Mouse (Mus musculus): ENCODE data around the gene Srpk2.
"Not testable (repeated sequence)": the region's sequence is repeated elsewhere in the genome, so short reads cannot be mapped to it uniquely, and the experiment has no call there.

The Srpk2 gene

DNA sequence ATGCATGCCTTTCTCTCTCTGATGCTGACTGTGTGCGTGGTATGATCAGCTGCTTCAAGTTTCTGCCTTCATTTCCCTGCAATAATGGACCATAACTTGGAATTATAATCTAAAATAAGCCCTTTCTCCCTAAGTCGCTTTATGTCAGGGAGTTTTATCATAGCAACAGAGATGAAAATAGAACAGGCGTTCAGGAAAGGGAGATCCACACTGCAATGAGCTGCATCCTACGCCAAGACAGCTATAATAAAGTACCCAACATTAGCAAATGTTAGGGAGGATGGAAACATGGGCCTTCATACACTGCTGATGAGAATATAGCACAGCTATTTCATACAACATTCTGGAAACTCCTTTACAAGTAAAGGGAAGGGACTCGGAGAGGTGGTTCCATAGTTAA, 116.2 kb downstream of the Srpk2 start:
- DNase-seq (ENCODE audit: low read depth, low spot score), result no peak

DNA sequence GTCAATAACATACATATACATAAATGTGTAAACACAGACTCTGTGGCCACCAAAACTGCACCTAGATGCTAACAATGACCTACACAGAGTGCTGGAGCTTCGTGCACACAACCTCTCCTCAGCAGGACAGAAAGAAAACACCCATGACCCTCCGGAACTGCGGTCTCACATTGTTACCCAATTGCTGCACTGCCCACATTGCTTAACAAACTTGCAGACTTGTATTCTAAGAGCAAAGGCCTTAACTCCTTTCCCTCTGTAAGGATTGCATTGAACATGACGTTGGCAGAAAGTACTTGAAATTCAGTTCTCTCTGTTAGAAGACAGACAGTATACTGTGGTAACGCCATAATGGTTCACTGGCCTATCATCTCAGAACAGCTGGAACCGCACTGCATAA, 118.0 kb downstream of the Srpk2 start:
- no peak for DNase-seq (ENCODE audit: low read depth, low spot score)

DNA sequence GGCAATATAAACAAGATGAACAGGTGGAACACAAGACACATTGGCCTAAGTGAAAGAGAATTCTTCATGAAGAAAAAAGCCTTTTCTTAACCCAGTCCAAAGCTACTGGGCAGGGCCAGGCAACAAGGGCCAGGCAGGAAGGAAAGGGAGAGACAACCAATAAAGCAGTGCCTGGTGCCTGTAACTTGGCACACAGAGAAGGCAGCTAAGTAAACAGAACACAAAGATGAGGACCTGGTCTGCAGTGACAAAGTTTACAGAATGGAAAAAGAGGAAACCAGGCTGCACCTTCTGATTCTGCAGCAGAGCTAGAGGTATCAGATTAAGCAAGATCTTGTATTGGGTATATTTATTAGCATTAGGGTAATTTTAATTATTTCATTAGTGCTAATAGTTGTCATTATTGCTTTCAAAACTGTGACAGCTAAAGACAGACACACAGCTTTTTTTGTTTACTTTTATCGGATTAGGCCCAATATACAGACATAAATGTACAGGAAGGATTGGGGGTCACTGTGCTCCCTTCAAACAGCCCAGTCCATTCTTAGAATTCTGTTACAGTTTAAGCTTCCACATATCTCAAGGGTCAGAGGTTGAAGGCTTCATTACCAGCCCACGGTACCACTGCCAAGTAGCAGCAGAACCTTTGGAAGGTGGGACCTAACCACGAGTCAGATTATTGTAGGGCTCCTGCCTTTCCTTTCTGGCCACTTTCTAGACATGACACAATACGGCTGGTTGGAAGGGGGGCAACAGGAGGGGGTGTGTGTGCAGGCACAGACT, 121.9 kb downstream of the Srpk2 start:
- no peak for DNase-seq (ENCODE audit: low read depth, low spot score)

DNA sequence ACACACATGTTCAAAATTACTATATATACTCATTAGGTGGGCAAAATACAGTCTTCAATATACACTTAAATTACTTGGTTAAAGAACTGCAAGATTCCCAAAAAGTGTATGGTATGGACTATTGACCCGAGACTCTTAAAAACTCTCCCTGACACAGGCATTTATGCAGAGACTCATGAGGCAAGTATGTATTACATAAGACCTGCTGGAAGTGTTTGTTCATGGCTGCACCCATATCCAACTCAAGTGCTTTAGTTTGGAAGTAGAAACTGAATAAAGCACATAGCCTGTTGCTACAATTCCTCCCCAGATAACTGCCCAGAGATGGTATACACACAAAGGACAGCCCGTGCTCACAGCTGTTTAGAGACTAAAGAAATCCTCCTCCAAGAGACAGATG, 123.2 kb downstream of the Srpk2 start:
- no peak for DNase-seq (ENCODE audit: low read depth, low spot score)

DNA sequence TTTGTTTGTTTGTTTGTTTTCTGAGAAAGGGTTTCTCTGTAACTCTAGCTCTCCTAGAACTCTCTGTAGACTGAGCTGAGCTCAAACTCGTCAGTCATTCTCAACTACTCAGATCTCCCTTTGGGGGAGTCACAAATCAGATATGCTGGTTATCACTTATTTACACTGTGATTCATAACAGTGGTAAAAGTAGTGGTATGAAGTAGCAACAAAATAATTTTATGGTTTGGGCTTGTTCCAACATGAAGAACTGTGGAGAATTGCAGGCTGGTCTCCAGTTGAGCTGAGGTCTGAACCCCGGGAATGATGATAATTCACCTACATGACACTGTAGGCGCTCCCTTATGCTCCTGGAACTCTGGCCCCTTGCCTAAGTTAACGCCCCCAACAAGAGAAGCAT, 124.2 kb downstream of the Srpk2 start:
- no peak for DNase-seq (ENCODE audit: low read depth, low spot score)

DNA sequence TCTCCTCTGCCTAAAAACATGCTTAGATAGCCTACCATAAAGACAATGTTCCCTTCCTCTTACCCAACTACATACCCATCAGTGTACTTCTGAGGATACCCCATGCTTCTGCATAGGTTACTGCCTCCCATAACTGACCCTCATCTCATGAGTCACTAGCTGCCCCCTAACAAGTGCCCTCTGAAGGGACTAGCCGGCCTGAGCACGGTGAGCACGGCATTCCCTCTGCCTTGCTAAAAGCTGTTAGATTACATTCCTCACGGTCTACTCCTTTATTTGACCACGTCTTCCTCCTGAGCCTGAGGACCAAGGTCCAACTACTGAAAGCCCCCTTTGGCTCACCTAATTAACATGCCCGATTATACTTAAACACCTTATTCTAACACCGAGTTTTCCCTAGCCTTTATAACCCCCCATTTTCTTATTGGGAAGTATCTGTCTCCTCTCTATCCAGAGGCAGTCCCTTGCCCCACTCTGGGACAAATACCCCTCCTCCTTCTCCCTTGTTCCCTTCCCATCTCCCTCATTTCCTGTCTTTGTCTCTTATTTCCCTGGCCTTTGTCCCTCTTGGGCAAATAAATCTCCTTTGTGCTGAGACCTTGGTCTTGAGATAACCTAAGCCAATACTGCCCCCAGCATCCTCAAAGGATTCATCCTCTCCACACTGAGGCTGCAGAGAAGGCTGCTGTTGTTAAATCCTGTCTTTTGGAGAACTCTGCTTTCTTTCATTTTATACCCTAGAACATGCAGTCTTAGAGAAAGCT, 128.2 kb downstream of the Srpk2 start:
- DNase-seq (ENCODE audit: low read depth, low spot score), result no peak

DNA sequence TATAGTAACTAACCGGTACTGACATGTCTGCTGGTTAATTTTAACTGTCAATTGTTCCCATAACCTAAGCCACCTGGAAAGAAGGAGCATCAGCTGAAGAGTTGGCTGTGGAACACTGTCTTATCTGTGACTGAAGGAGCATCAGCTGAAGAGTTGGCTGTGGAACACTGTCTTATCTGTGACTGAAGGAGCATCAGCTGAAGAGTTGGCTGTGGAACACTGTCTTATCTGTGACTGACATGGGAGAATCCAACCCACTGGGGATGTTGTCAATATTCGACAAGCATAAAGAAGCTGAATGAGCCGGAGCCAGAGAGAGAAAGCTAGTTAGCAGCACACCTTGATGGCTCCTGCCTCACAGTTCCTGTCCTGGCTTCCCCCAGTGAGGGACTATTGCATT, 131.1 kb downstream of the Srpk2 start:
- not testable (repeated sequence) for DNase-seq (ENCODE audit: low read depth, low spot score)

DNA sequence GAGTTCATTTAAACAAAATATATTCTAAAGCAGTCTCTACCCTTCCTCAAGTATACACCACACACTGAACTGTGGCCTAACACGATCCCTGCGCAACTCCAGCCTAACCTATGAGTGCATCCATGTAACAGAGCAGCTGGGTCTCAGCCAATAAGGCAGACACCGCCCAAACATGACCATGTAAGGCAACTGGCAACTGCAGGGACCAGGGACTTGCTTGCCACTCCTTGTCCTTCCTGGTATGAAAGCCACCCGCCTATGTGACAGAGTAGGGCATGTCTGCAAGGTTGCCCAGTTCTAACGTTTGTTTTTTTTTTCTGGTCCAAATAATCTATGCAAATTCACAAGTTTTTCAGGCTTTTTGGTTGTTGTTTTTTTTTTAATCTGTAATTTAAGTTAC, 132.7 kb downstream of the Srpk2 start:
- DNase-seq (ENCODE audit: low read depth, low spot score), result peak; percentile 18

DNA sequence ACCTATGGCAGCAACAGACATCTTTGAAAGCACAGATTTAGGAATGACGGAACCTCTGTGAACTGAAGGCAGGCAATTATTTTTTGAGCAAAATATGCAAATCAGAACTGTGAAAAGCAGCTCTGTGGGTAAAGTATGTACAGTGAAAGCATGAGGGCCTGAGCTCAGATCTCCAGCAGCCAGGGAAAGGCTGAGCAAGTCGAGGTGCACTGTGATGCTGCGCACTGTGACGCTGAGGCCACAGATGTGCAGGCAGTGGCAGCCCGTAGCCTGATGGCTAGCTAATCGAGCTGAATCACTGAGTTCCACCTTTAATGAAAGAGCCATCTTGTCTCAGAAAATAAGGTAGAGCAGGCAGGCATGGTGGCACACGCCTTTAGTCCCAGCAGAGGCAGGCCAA, 148.7 kb downstream of the Srpk2 start:
- no peak for DNase-seq (ENCODE audit: low read depth, low spot score)

DNA sequence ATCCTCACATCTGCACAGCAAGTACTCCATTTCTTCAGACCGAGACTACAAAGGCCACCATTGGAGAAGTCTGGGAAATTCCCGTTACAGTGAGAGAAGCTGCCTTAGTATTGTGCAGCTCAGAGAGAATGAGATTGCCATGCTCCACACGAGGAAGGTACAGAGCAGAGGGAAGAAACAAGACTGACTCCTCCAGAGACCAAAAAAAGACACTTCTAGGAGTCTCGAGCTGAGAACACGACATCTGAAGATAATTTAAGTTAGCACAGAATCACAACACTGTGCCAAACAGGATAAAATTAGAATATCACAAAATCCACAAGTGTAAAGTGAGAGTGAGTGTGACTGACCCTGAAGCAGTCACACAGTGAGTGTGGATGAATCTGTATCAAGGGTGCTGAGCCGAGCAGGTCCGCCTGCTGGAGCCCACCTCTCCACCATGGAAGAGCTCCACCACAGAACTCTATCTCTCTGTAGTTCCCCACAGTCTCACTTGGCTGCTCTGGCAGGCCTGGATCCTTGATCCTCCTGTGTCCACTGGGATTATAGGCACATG, 152.8 kb downstream of the Srpk2 start:
- DNase-seq (ENCODE audit: low read depth, low spot score), result no peak

DNA sequence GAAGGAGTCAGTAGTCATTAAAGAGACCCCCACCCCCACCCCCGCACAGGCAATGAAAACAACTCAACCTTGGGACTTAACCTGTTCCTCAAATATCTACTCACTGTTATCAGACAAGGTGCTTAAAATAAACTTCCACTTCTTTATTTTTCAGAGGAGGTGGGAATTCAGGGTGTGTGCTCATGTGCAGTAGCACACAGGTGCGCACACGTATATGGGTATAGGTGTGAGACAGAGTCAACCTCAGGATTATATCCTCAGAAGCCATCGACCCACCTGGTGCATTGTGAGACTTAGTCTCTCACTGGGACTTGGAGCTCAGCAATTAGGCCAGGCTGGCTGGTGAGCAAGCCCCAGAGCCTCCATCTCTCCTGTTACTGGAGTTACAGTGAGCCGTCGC, 153.3 kb downstream of the Srpk2 start:
- DNase-seq (ENCODE audit: low read depth, low spot score), result no peak

DNA sequence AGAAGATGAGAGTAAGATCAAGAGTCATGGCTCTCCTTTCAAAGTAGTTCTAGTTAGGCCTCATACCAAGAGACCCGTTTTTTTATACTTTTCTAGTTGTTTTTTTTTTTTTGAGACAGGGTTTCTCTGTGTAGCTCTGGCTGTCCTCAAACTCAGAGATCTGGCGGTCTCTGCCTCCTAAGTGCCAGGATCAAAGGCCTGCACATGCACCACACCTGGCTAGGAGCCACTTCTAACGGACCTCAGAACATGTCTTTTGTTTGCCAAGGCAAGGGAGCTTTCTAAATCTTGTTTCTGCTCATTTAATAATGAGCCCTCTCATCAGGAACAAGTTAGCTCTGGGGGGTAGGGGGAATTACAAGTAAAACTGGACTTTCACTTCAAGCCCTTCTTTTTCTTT, 159.8 kb downstream of the Srpk2 start:
- no peak for DNase-seq (ENCODE audit: low read depth, low spot score)

DNA sequence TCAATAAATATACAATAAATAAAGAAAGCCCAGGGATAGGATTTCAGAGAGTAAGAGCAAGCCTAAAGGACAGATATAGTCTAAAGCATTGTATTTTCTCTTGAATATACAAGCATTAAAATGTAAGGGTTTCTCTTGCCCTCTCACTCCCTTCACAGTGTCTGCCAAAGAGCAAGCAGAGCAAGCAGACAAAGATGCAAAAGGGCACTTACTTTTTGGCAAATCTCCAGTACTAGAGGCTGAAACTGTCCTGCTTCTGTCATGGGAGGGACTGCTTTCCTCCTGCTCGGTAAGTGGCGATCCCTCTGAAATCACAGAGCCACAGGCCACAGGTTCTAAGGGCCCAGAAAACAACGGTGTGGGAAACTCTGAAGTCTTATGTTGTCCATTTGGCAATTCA, 160.5 kb downstream of the Srpk2 start:
- no peak for DNase-seq (ENCODE audit: low read depth, low spot score)

DNA sequence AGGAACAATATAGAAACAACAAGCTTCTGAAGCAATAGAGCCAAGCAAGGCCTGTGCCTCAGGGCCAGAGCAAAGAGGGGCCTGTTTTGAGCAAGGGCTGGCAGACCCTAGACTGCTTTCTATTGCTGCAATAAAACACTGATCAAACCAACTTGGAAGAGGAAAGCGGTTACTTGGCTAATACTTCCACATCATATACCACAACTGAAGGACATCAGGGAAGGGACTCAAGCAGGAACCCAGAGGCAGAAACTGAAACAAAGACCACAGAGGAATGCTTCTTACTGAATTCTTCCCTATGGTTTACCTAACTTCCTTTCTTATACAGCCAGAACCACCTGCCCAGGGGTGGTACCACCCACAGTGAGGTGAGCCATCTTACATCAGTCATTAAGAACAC, 162.8 kb downstream of the Srpk2 start:
- DNase-seq (ENCODE audit: low read depth, low spot score), result no peak

DNA sequence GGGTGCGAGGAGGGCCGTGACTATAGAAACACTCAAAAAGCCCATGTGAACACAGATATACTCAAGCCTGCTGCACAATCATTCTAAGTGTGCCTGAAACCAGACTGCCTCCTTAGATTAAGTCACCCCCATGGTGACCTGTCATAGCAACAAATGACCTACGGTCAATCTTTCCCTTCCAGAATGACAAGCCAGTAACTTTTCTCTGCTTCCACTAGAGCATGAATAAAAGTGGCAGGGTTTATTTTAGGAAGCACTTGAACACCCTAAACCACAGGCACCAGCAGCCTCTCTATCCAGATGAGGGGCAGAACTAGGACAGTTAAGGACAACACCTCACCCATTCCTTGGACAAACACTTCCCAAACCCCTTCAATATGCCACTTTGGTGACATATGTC, 164.7 kb downstream of the Srpk2 start:
- no peak for DNase-seq (ENCODE audit: low read depth, low spot score)

DNA sequence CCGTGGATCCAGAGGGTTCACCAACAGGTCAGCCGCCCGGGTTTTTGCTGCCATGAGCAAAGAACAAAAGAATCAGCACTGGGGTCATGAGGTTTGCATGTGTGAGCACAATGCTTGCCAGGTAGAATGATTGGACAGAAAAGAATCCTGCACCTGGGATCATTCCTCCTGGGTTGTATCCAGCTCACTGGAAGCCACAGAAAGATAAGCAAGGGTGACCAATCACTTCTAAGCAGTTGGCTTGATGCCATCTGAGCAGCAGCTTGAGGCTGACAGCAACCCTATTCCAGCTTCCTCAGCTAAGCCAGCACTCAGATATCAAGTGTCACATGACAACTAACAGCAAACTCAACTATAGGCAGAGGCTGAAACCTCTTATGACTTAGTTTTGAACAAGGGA, 165.7 kb downstream of the Srpk2 start:
- DNase-seq (ENCODE audit: low read depth, low spot score), result peak; percentile 49

DNA sequence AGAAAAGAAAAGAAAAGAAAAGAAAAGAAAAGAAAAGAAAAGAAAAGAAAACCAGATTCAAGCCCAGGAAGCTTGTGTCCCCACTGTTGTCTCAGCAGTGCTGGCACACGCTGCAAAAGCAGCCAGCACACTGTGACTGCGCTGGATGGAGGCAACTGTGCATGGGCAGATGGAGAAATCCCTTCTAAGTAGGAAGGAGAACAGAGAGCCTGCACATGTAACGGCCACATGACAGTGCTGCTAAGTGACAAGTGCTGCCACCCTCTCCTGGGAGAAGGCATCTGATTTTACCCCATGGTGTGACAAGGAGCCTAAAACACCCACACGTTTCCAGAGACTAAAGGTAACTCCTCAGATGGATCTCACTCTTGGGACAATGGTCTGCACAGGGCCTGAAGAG, 166.6 kb downstream of the Srpk2 start:
- no peak for DNase-seq (ENCODE audit: low read depth, low spot score)

DNA sequence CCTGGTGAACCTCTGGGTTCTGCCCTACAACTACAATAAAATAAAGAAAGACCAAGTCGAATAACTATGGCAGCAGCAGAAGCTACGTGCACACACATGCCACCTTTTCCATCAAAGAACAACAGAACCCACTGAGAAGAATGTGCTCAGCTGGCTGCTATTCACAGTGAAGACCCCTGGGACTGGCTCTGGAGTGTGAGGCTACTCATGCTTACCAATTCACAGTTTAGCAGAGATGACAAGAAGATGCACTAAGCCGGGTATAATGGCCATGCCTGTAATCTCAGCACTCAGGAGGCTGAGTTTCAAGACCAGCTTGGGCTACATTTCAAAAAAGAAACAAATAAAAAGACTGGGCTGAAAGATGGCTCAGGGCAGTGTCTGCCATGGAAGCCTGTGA, 167.5 kb downstream of the Srpk2 start:
- no peak for DNase-seq (ENCODE audit: low read depth, low spot score)

DNA sequence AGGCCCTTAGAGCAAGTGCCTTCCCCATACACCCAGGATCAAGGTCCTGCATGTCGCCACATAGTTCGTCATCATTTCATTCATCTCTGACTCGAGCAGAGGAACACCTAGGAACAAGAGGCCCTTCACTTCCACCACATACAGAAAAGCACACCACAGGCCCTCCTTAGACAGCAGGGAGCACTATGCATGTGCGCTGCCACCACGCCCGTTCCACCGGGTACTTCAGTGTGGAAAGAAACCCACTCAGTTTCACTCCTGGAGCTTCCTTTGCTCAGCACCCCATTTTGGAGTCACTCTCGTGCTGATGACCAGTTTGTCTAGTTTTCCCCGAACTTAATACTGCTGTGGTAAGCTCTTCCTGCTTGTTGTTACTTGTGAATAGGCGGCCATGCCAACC, 169.4 kb downstream of the Srpk2 start:
- no peak for DNase-seq (ENCODE audit: low read depth, low spot score)

DNA sequence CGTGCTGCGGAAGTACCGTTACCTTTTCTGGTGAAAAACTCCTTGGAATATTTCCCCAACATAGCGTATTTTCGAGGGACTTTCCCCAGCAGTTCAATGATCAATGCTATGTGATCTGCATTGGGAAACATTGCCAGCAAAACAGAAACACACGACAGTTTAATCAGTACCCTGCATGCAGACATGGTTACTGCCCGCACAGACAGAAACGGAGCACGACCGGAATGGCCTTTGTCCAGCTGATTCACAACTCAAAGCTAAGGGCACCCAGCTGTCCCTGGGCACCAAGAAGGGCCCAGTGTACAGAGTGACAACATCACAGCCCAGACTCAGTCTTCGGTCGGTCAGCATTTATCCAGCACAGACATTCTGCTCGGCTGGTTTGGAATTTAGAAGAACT, 170.9 kb downstream of the Srpk2 start:
- no peak for DNase-seq (ENCODE audit: low read depth, low spot score)

DNA sequence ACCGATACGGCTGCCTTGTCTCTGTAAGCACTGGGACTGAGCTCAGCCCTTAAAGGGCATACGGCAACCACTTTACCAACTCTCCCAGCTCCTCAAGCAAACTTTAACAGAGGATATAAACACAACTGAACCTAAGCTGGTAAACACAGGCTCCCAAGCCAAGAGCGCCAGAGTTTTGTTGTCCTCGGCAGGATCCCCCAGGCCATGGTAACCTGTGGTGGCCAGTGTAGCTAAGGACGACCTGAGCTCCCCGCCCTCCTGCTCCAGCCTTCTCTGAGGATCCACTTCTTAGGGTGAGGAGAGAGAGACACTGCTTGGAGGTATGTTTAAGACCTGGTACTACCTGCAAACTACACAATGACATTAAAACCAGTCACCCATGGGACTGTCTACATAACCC, 171.9 kb downstream of the Srpk2 start:
- DNase-seq (ENCODE audit: low read depth, low spot score), result no peak

DNA sequence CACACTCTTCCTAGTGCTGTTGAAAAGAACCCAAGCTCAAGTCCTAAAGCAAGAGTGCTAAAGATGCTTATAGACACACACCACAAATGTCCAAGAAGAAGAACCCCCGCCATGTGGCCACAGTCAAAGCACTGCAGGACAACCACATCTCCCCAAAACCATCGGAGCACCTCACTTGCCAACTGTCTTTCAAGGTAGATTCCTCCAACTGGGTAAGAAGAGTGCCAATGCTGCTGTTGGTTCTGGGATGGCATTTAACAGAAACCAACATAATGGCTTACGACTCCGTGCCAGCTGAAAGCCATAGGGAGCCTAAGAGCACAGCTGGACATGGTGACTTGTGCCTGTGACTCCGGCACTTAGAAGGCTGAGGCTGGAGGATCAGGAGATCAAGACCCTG, 173.0 kb downstream of the Srpk2 start:
- no peak for DNase-seq (ENCODE audit: low read depth, low spot score)

DNA sequence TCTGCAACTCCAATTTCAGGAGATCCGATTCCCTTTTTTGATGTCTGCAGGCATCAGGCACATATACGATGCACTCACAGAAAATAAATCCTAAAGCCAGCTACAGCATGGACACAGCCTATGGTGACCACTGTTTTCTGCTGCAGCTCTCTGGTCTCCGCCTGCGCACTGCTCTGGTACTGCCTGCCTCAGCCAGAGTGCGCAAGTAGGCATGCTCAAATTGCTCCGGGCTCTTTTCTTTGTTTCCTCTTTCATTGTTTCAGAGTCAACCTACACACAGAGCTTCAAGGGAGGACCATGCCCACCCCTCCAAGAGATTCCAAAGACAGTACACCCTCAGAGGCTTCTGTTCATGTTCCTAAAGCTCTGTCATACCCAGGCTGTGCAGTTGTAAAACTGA, 175.8 kb downstream of the Srpk2 start:
- no peak for DNase-seq (ENCODE audit: low read depth, low spot score)

Measured in skeletal muscle tissue, adult 2 months (tissue).